In genomic region chr14:14025870-14026269, GRCm38 (mm10) we compare ENCODE assay signal across 23 mouse cellular contexts.
DNase-seq lines count a peak whose midpoint lies in the region; ATAC-seq and TF ChIP-seq lines count a peak whose summit lies in the region.
"Had no signal": no experiment of that assay in that cellular context is flagged by ENCODE, and none has a peak within 500 bp of the region (broad histone marks: within the 10 kb centered on the region; RNA-seq: fewer than 3 reads in every experiment).

No protein-coding gene starts in this region.

- peaks cover 6% of the 10 kb centered on the region; the same call in 1 of the 2 replicates for H3K36me3 ChIP-seq in heart, embryonic 10.5 days
- H3K36me3 ChIP-seq: embryonic facial prominence, embryonic 12.5 days; forebrain, embryonic 15.5 days had no signal

- H3K9me3 ChIP-seq in heart, embryonic 10.5 days, result no peaks in the 10 kb centered on the region
- H3K9me3 ChIP-seq: embryonic facial prominence, embryonic 10.5 days; embryonic facial prominence, embryonic 12.5 days; forebrain, embryonic 13.5 days; forebrain, embryonic 15.5 days; G1E had no signal

- no peaks in the 10 kb centered on the region for H3K4me1 ChIP-seq in heart, embryonic 10.5 days
- H3K4me1 ChIP-seq: embryonic facial prominence, embryonic 10.5 days; forebrain, embryonic 13.5 days; forebrain, embryonic 15.5 days had no signal

- no peak overlapping the region for H3K27ac ChIP-seq in heart, embryonic 10.5 days
- H3K27ac ChIP-seq in left cerebral cortex, adult 2 months, result no peak overlapping the region
- H3K27ac ChIP-seq: embryonic facial prominence, embryonic 10.5 days; embryonic facial prominence, embryonic 12.5 days; forebrain, embryonic 13.5 days; forebrain, embryonic 15.5 days had no signal

- peak; percentile 39 for DNase-seq in heart, embryonic 10.5 days (ENCODE audit: low spot score)
- no peak for DNase-seq in heart, adult 9 months (ENCODE audit: low spot score in 2 of 2)
- no peak for DNase-seq in gastrocnemius, postnatal 10 days
- DNase-seq in left cerebral cortex, adult 2 months (ENCODE audit: extremely low spot score in 1 of 2, low spot score in 2 of 2), result no peak
- DNase-seq: adrenal gland, adult 2 months; adrenal gland, postnatal 10 days; adrenal gland, postnatal 25 days; B cell, adult 2 months; cerebellum, adult 11 months; cerebellum, adult 18-20 months; cerebellum, adult 8-10 months; cerebellum, adult 9-11 months; cerebellum, postnatal 14 days; forebrain, postnatal 0 days had no signal

- TF ChIP-seq CTCF in left cerebral cortex, adult 2 months (IDR thresholded peaks at IDR 0.05), result no peak

- no peaks in the 10 kb centered on the region for H3K27me3 ChIP-seq in heart, embryonic 10.5 days (ENCODE audit: insufficient read depth, poor library complexity, severe bottlenecking)
- H3K27me3 ChIP-seq: CH12.LX; embryonic facial prominence, embryonic 12.5 days; forebrain, embryonic 13.5 days; forebrain, embryonic 15.5 days; Patski had no signal

- WGBS in heart, embryonic 10.5 days, result 83% methylated on average over 8 of the region's 8 CpGs

- intact Hi-C loops in left cerebral cortex, adult 2 months (cut with DNase I), result no loop called here

- peak; percentile 73 for ATAC-seq in activated CD4-positive, CD25-positive, alpha-beta regulatory T cell, adult 4 months
- ATAC-seq in inflammation-experienced regulatory T-cells, adult 6 months, result peak; percentile 91
- ATAC-seq: forebrain, embryonic 13.5 days; forebrain, embryonic 15.5 days; forebrain, postnatal 0 days; Patski had no signal

- H3K4me3 ChIP-seq in heart, embryonic 10.5 days, result no peak overlapping the region
- no peak overlapping the region for H3K4me3 ChIP-seq in left cerebral cortex, adult 2 months
- H3K4me3 ChIP-seq: embryonic facial prominence, embryonic 10.5 days; embryonic facial prominence, embryonic 12.5 days; forebrain, embryonic 13.5 days; forebrain, embryonic 15.5 days had no signal
